26 mouse cellular contexts compared by ENCODE assay signal in the genomic region with DNA sequence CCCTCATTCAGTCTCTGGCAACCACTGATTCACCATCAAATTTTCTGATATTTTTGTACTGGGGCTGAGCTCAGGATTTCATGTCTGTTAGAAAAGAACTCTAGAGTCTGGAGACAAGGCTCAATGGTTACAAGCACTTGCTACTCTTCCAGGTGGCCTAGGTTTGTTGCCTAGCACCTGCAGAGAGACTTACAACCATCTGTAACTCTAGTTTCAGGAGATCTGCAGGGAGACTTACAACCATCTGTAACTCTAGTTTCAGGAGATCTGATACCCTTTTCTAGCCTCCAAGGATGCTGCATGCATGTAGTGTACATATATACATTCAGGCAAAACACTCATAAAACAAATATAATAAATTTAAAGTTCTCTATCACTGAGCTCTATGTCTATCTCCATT.
"Had no signal": no experiment of that assay in that cellular context is flagged by ENCODE, and none has a peak within 500 bp of the region (broad histone marks: within the 10 kb centered on the region; RNA-seq: fewer than 3 reads in every experiment).

No protein-coding gene starts in this region.

- H3K4me1 ChIP-seq: embryonic facial prominence, embryonic 10.5 days; embryonic facial prominence, embryonic 12.5 days; embryonic facial prominence, embryonic 13.5 days; embryonic facial prominence, embryonic 15.5 days; forebrain, embryonic 10.5 days; forebrain, embryonic 12.5 days; forebrain, embryonic 13.5 days; forebrain, embryonic 15.5 days; heart, embryonic 10.5 days had no signal

- H3K36me3 ChIP-seq: embryonic facial prominence, embryonic 10.5 days; embryonic facial prominence, embryonic 12.5 days; embryonic facial prominence, embryonic 13.5 days; embryonic facial prominence, embryonic 15.5 days; forebrain, embryonic 10.5 days; forebrain, embryonic 12.5 days; forebrain, embryonic 15.5 days; heart, embryonic 10.5 days had no signal

- H3K4me3 ChIP-seq: embryonic facial prominence, embryonic 10.5 days; embryonic facial prominence, embryonic 12.5 days; embryonic facial prominence, embryonic 13.5 days; embryonic facial prominence, embryonic 15.5 days; erythroblast, embryonic 14.5 days; forebrain, embryonic 10.5 days; forebrain, embryonic 12.5 days; forebrain, embryonic 13.5 days; forebrain, embryonic 15.5 days; gastrocnemius, adult 2 months; heart, adult 2 months; heart, embryonic 10.5 days had no signal

- H3K9me3 ChIP-seq: embryonic facial prominence, embryonic 10.5 days; embryonic facial prominence, embryonic 12.5 days; embryonic facial prominence, embryonic 13.5 days; embryonic facial prominence, embryonic 15.5 days; forebrain, embryonic 10.5 days; forebrain, embryonic 12.5 days; forebrain, embryonic 13.5 days; forebrain, embryonic 15.5 days; heart, embryonic 10.5 days had no signal

- H3K27ac ChIP-seq: embryonic facial prominence, embryonic 10.5 days; embryonic facial prominence, embryonic 12.5 days; embryonic facial prominence, embryonic 13.5 days; embryonic facial prominence, embryonic 15.5 days; forebrain, embryonic 10.5 days; forebrain, embryonic 12.5 days; forebrain, embryonic 13.5 days; forebrain, embryonic 15.5 days; gastrocnemius, adult 2 months; heart, adult 2 months; heart, embryonic 10.5 days had no signal

- H3K4me2 ChIP-seq: embryonic facial prominence, embryonic 12.5 days; embryonic facial prominence, embryonic 13.5 days; embryonic facial prominence, embryonic 15.5 days; forebrain, embryonic 12.5 days; forebrain, embryonic 13.5 days; forebrain, embryonic 15.5 days had no signal

- H3K27me3 ChIP-seq: embryonic facial prominence, embryonic 12.5 days; embryonic facial prominence, embryonic 13.5 days; embryonic facial prominence, embryonic 15.5 days; forebrain, embryonic 12.5 days; forebrain, embryonic 13.5 days; forebrain, embryonic 15.5 days had no signal

- DNase-seq: cerebellum, adult 9-10 months; cerebellum, adult 9-11 months; cerebellum, postnatal 10 days; cerebellum, postnatal 14 days; cerebellum, postnatal 25 days; cerebellum, postnatal 36 days; embryo, embryonic 11 days; forebrain, postnatal 0 days; gastrocnemius, adult 2 months; gastrocnemius, postnatal 10 days; gastrocnemius, postnatal 14 days; gastrocnemius, postnatal 25 days; gastrocnemius, postnatal 36 days; heart, adult 11 months; heart, adult 18-20 months; heart, adult 2 months had no signal

- H3K9ac ChIP-seq: embryonic facial prominence, embryonic 12.5 days; embryonic facial prominence, embryonic 13.5 days; embryonic facial prominence, embryonic 15.5 days; forebrain, embryonic 12.5 days; forebrain, embryonic 13.5 days; forebrain, embryonic 15.5 days; forebrain, postnatal 0 days had no signal
